Mouse (Mus musculus) heart, embryonic 14.5 days (tissue): ENCODE measurements around the gene Amotl1. TPM values are rescaled to one million over a fixed set of nuclear protein-coding genes. Genes with fewer than 3 reads are reported as not detected.
"Not testable (repeated sequence)": the region's sequence is repeated elsewhere in the genome, so short reads cannot be mapped to it uniquely, and the experiment has no call there.

Experiments
- ATAC-seq: fragments of 200-750 bp; cut with Nextera tagmentation; 2 replicates; pipeline ENCODE4 v1.8.0; 2017; ENCODE audit warnings: low read depth, moderate TSS enrichment; ENCODE audit not compliant: insufficient number of reproducible peaks, insufficient read depth, low FRiP score
- H3K27ac ChIP-seq, 2 experiments: fragments of 200-500 bp in 1 of 2; fragments of 300-500 bp in 1 of 2; sonication (generic) in 1 of 2; replicated peaks in 1 of 2; 2 replicates each; pipeline ENCODE4 v1.5.1; 2012 to 2014; ENCODE audit warnings: low read depth in 2 of 2, low read length in 2 of 2, control low read depth in 1 of 2, mild to moderate bottlenecking in 1 of 2, mixed read lengths in 1 of 2; ENCODE audit not compliant: control insufficient read depth in 1 of 2, insufficient read depth in 1 of 2
- H3K27me3 ChIP-seq: fragments of 300-500 bp; sonication (generic); 2 replicates; pipeline ENCODE4 v1.6.1; 2014; ENCODE audit warnings: mild to moderate bottlenecking, low read length, control low read depth; ENCODE audit not compliant: control insufficient read depth, insufficient read depth
- H3K36me3 ChIP-seq: fragments of 300-500 bp; sonication (generic); 2 replicates; pipeline ENCODE4 v1.6.1; 2014; ENCODE audit warnings: mild to moderate bottlenecking, control low read depth, low read length, mixed read lengths; ENCODE audit not compliant: control insufficient read depth, insufficient read depth
- H3K4me1 ChIP-seq, 2 experiments: fragments of 200-500 bp in 1 of 2; fragments of 300-500 bp in 1 of 2; sonication (generic) in 1 of 2; 2 replicates each; pipeline ENCODE4 v1.6.1; 2012 to 2014; ENCODE audit warnings: low read length in 2 of 2, control low read depth in 1 of 2, mixed read lengths in 1 of 2; ENCODE audit not compliant: control insufficient read depth in 2 of 2, insufficient read depth in 2 of 2
- H3K4me2 ChIP-seq: fragments of 300-500 bp; sonication (generic); 2 replicates; pipeline ENCODE4 v1.6.1; 2014; ENCODE audit warnings: mild to moderate bottlenecking, low read length
- H3K4me3 ChIP-seq, 2 experiments: fragments of 200-500 bp in 1 of 2; fragments of 300-500 bp in 1 of 2; sonication (generic) in 1 of 2; 2 replicates each; pipeline ENCODE4 v1.5.1; 2012 to 2014; ENCODE audit warnings: low read length in 2 of 2, mild to moderate bottlenecking in 2 of 2, control low read depth in 1 of 2, low read depth in 1 of 2, moderate library complexity in 1 of 2; ENCODE audit not compliant: control insufficient read depth in 1 of 2, insufficient read depth in 1 of 2
- H3K9ac ChIP-seq: fragments of 300-500 bp; sonication (generic); 2 replicates; pipeline ENCODE4 v1.6.1; 2014; ENCODE audit warnings: mild to moderate bottlenecking, low read length
- H3K9me3 ChIP-seq: fragments of 300-500 bp; sonication (generic); 2 replicates; pipeline ENCODE4 v1.6.1; 2016; ENCODE audit warnings: low read length, control low read depth; ENCODE audit not compliant: control insufficient read depth
- WGBS: fragments of 180-500 bp; shearing (Covaris S2); extraction: QIAGEN DNeasy Blood & Tissue Kit; methylation state at CpG from one replicate; pipeline ENCODE4 v1.1.7; 2014; 5-methylcytosine and 5-hydroxymethylcytosine counted together
- polyA plus RNA-seq: library from polyadenylated mRNA; unstranded; fragments of >200 nt; fragmentation: Nextera tagmentation; extraction: Ambion mirVana; gene quantifications from 2 replicates; pipeline ENCODE4 v1.2.1, GENCODE M21; 2014

The Amotl1 gene
- polyA plus RNA-seq, 1 experiment from 2014 or later, result 26.4 TPM

DNA sequence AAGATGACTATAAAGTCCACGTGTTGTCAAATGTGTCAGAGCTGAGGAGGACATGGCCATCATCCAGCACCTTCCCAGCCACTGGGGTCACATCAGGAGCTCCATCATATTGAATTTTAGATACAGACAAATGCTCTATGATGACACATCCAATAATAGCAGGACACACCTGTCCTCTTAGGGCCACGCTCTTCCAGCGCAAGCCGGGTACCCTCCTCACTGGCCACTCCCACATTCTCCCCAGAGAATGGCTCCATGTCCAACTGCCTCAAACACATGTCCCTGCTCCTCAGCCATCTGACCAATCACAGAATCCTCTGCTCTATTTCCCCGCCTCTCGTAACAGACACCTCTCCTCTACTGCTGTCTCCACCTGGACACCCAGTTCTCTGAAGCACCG, 54.2 kb downstream of the Amotl1 start:
- Histone ChIP-seq H3K4me3 (no peak overlapping the region), H3K9ac (no peak overlapping the region), H3K27ac (no peak overlapping the region), H3K27me3 (no peaks in the 10 kb centered on the region), H3K9me3 (no peaks in the 10 kb centered on the region), H3K4me2 (no peak overlapping the region), H3K36me3 (peaks cover 63% of the 10 kb centered on the region), H3K4me1 (peaks cover 10 to 17% of the 10 kb centered on the region in 2 experiments)
- 75% methylated on average over 7 of the region's 7 CpGs for WGBS
- no peak for ATAC-seq

GRCm38 (mm10) chr9:14588690-14589089, 56.2 kb downstream of the Amotl1 start:
- no peaks in the 10 kb centered on the region for H3K9me3 ChIP-seq
- H3K27ac ChIP-seq, result no peak overlapping the region
- 62% methylated on average over 4 of the region's 4 CpGs for WGBS
- no peak for ATAC-seq
- H3K36me3 ChIP-seq, result peaks cover 46% of the 10 kb centered on the region
- no peaks in the 10 kb centered on the region for H3K27me3 ChIP-seq
- peaks cover 7 to 21% of the 10 kb centered on the region in 2 experiments for H3K4me1 ChIP-seq
- H3K9ac ChIP-seq, result no peak overlapping the region
- H3K4me2 ChIP-seq, result no peak overlapping the region
- no peak overlapping the region for H3K4me3 ChIP-seq

GRCm38 (mm10) chr9:14585702-14586101, 59.2 kb downstream of the Amotl1 start:
- H3K4me2 ChIP-seq, result no peak overlapping the region
- H3K27ac ChIP-seq, result no peak overlapping the region
- H3K4me1 ChIP-seq, result peaks cover 6 to 17% of the 10 kb centered on the region in 2 experiments
- ATAC-seq, result no peak
- no peaks in the 10 kb centered on the region for H3K27me3 ChIP-seq
- 27% methylated on average over 1 of the region's 1 CpGs for WGBS
- no peak overlapping the region for H3K9ac ChIP-seq
- no peaks in the 10 kb centered on the region for H3K9me3 ChIP-seq
- peaks cover 24% of the 10 kb centered on the region for H3K36me3 ChIP-seq
- H3K4me3 ChIP-seq, result no peak overlapping the region

DNA sequence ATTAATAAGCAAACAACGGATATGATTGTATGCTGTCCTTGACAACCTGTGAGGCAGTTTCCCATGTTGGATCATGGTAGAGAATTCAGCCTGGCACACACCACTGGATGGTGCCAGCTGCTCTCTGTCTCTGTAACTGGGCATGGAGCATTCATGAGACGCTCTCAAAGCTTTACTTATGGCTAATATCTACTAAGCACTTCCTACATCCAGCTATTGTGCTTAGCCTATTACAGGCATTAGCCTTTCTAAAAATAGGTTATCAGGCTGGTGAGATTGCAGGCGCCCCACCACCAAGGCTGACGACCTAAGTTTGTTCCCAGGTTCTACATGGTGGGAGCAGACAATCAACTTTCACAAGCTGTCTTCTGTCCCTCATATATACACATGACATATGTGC, 65.9 kb downstream of the Amotl1 start:
- H3K4me2 ChIP-seq, result peak overlapping the region; percentile 34
- peaks cover 14 to 34% of the 10 kb centered on the region in 2 experiments for H3K4me1 ChIP-seq
- H3K36me3 ChIP-seq, result peaks cover 15% of the 10 kb centered on the region
- ATAC-seq, result peak; percentile 33; the same call in 1 of the 2 replicates
- no peak overlapping the region for H3K4me3 ChIP-seq
- H3K27me3 ChIP-seq, result no peaks in the 10 kb centered on the region
- H3K9me3 ChIP-seq, result no peaks in the 10 kb centered on the region
- H3K9ac ChIP-seq, result peak overlapping the region; percentile 31; the same call in 1 of the 2 replicates
- H3K27ac ChIP-seq, result peak overlapping the region; percentile 61 to 72
- WGBS, result 25% methylated on average over 4 of the region's 4 CpGs

- peaks cover 30% of the 10 kb centered on the region for H3K36me3 ChIP-seq
- H3K9ac ChIP-seq, H3K9me3 ChIP-seq, ATAC-seq, H3K27ac ChIP-seq, H3K4me2 ChIP-seq, H3K27me3 ChIP-seq, H3K4me3 ChIP-seq: not testable (repeated sequence)
- WGBS, result 59% methylated on average over 2 of the region's 2 CpGs
- H3K4me1 ChIP-seq, result peaks cover 14 to 34% of the 10 kb centered on the region in 2 experiments
These were observed 68.5 kb downstream of the Amotl1 start for GRCm38 (mm10) chr9:14576359-14576758.

GRCm38 (mm10) chr9:14574760-14575399, 70.0 kb downstream of the Amotl1 start:
- no peak overlapping the region for H3K4me3 ChIP-seq
- no peaks in the 10 kb centered on the region for H3K27me3 ChIP-seq
- no peaks in the 10 kb centered on the region for H3K9me3 ChIP-seq
- peaks cover 42% of the 10 kb centered on the region for H3K36me3 ChIP-seq
- WGBS, result 62% methylated on average over 12 of the region's 12 CpGs
- ATAC-seq, result 0 out of 2 replicates have a peak, but pooled peaks have one; percentile 18
- no peak overlapping the region for H3K4me2 ChIP-seq
- H3K27ac ChIP-seq, result peak overlapping the region; percentile 12 to 28; a peak in 1 of 4 replicates
- peaks cover 10 to 28% of the 10 kb centered on the region in 2 experiments for H3K4me1 ChIP-seq
- no peak overlapping the region for H3K9ac ChIP-seq

DNA sequence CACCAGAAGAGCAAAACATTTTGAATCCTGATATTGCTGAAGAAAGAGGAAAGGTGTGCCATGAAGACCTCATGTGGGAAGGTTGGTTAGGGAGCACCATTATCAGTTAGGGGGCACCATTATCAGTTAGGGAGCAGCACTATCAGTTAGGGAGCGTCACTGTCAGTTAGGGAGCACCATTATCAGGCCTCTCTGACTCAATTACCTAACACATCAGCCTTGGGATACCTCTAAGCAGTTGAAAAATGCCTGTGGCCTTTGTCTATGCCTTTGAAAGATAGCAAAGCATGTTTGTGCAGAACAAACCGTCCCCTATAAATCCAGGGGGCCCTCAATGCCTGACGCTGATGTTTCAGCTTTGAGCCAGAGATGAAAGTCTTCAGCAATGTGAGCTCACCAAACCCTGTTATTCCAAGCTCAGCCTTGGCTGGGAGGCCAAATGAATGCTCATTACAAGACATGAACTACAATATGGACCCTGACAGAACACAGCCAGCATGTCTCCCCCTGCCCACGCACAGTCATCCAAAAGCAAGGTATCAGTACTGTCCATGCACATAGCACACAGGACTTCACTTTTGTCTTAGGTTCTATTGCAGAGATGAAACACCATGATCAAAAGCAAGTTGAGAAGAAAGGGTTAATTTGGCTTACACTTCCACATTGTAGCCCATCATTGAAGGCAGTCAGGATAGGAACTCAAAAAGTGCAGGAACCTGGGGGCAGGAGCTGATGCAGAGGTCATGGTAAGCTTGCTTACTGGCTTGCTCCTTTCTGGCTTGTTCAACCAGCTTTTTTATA, 75.5 kb downstream of the Amotl1 start:
- 66% methylated on average over 4 of the region's 4 CpGs for WGBS
- H3K9me3 ChIP-seq, result no peaks in the 10 kb centered on the region
- no peak overlapping the region for H3K9ac ChIP-seq
- peaks cover 81% of the 10 kb centered on the region for H3K36me3 ChIP-seq
- no peak overlapping the region for H3K27ac ChIP-seq
- H3K4me3 ChIP-seq, result no peak overlapping the region
- H3K4me2 ChIP-seq, result no peak overlapping the region
- no peaks in the 10 kb centered on the region for H3K4me1 ChIP-seq
- no peak for ATAC-seq
- no peaks in the 10 kb centered on the region for H3K27me3 ChIP-seq
